Mouse (Mus musculus) hindbrain, embryonic 13.5 days (tissue): ENCODE results near the gene Gstm2. TPM values are rescaled to one million over a fixed set of nuclear protein-coding genes. Genes with fewer than 3 reads are reported as not detected.
"Not testable (repeated sequence)": the region's sequence is repeated elsewhere in the genome, so short reads cannot be mapped to it uniquely, and the experiment has no call there.

Experiments
- ATAC-seq: fragments of 200-750 bp; cut with Nextera tagmentation; 2 replicates; pipeline ENCODE4 v1.8.0; 2017; ENCODE audit warnings: moderate TSS enrichment; ENCODE audit not compliant: low FRiP score
- H3K27ac ChIP-seq: fragments of 300-500 bp; sonication (generic); 2 replicates; pipeline ENCODE4 v1.5.1; 2015; ENCODE audit warnings: inconsistent platforms, mild to moderate bottlenecking, moderate library complexity
- H3K27me3 ChIP-seq: fragments of 300-500 bp; sonication (generic); 2 replicates; pipeline ENCODE4 v1.6.1; 2015; ENCODE audit warnings: mild to moderate bottlenecking, inconsistent platforms
- H3K36me3 ChIP-seq: fragments of 300-500 bp; sonication (generic); 2 replicates; pipeline ENCODE4 v1.6.1; 2015; ENCODE audit warnings: mild to moderate bottlenecking, inconsistent platforms
- H3K4me1 ChIP-seq: fragments of 300-500 bp; sonication (generic); replicated peaks from 2 replicates; pipeline ENCODE4 v1.6.1; 2015; ENCODE audit warnings: inconsistent platforms
- H3K4me2 ChIP-seq: fragments of 300-500 bp; sonication (generic); 2 replicates; pipeline ENCODE4 v1.6.1; 2015; ENCODE audit warnings: inconsistent platforms, mild to moderate bottlenecking, moderate library complexity
- H3K4me3 ChIP-seq: fragments of 300-500 bp; sonication (generic); 2 replicates; pipeline ENCODE4 v1.5.1; 2015; ENCODE audit warnings: mild to moderate bottlenecking, inconsistent platforms
- H3K9ac ChIP-seq: fragments of 300-500 bp; sonication (generic); 2 replicates; pipeline ENCODE4 v1.6.1; 2015; ENCODE audit warnings: mild to moderate bottlenecking, inconsistent platforms
- H3K9me3 ChIP-seq: fragments of 300-500 bp; sonication (generic); 2 replicates; pipeline ENCODE4 v1.6.1; 2016; ENCODE audit warnings: inconsistent platforms
- WGBS: fragments of 180-500 bp; shearing (Covaris S2); methylation state at CpG from one replicate; pipeline ENCODE4 v1.1.7; 2015; 5-methylcytosine and 5-hydroxymethylcytosine counted together
- polyA plus RNA-seq: library from polyadenylated mRNA; unstranded; fragments of >200 nt; fragmentation: Nextera tagmentation; extraction: Ambion mirVana; gene quantifications from 2 replicates; pipeline ENCODE4 v1.2.1, GENCODE M21; 2015

Gene Gstm2
- polyA plus RNA-seq, result 10.0 and 10.9 TPM in 2 replicates

DNA sequence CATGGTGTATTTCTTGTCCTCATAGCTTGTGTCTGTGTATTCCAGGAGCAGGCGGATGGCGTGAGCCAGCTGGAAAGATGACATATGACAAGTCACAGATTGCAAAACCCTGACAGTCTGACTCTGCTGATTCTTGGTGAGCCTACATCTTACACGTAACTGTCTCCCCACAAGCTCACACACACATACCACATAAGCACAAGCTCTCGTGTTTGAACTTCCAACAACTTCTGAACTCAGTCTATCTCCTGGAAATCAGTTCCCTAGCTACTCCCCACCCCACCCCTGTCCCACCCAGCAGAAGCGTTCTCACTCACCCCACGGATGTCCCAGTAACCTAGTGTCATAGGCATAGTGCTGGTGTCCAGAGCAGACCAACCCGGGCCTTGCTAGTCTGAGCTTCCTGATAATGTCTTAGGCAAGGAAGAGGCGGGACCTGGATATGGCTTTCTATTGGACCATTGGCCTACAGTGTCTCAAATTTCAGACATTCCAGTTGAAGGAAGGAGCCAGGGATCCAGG is at the start of gene Gstm2:
Gene Gstm2 (minus strand): TSS at position 413 of the 522 bp plus-strand sequence.
- no peak within 1 kb of the TSS for H3K27ac ChIP-seq
- ATAC-seq, result no peak
- H3K27me3 ChIP-seq, result no peaks in the 10 kb centered on the region
- no peak within 1 kb of the TSS for H3K4me3 ChIP-seq
- 65% methylated on average over 8 of the region's 8 CpGs for WGBS
- H3K9me3 ChIP-seq, result no peaks in the 10 kb centered on the region
- no peaks in the 10 kb centered on the region for H3K36me3 ChIP-seq
- H3K4me1 ChIP-seq, result no peaks in the 10 kb centered on the region; the same call in 1 of the 2 replicates
- no peak within 1 kb of the TSS for H3K9ac ChIP-seq
- H3K4me2 ChIP-seq, result no peak within 1 kb of the TSS

DNA sequence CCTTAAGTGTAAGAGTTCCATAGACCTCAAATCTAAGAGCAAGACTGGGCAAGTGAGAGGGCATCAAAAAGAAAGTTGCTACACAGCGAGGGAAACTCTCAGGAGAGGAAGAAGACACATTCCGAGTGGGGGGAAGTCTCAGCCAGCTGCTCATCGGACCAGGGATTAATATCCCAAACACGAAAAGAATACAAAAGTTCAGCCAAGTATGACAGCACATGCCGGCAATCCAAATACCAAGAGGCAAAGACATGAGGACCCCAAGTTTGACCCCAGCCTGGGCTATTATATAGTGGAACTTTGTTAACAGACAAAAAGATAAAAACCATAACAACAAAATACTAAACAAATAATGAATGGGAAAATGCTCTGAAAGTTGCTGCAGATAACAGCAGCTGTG is 46.9 kb upstream of the Gstm2 start:
- no peak overlapping the region for H3K4me2 ChIP-seq
- H3K4me1 ChIP-seq, result no peaks in the 10 kb centered on the region
- H3K9me3 ChIP-seq, result no peaks in the 10 kb centered on the region
- 0 out of 2 replicates have a peak, but pooled peaks cover 1% of the 10 kb centered on the region for H3K27me3 ChIP-seq
- WGBS, result 61% methylated on average over 5 of the region's 5 CpGs
- no peaks in the 10 kb centered on the region for H3K36me3 ChIP-seq
- no peak overlapping the region for H3K27ac ChIP-seq
- ATAC-seq, result no peak
- no peak overlapping the region for H3K4me3 ChIP-seq
- no peak overlapping the region for H3K9ac ChIP-seq

DNA sequence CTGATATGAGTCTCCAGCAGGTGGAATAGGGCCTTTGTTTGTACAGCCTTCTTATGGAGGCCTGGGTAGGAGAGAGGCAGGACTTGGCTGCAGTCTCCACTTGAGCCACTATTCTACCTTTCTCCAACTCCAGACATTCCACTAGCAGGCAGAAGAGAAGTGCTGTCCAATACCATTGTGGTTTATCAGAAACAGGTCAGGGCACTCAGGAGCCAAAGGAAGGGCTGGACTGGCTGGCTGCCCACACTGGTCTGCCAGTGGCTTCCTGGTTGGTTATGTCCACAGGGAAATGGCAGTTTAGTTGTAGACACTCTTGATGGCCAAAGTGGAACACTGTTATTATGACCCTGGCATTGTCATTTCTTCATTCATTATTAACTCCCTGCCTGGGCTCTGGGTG is 45.9 kb upstream of the Gstm2 start:
- Histone ChIP-seq H3K27me3 (no peaks in the 10 kb centered on the region), H3K4me1 (no peaks in the 10 kb centered on the region), H3K9me3 (no peaks in the 10 kb centered on the region), H3K4me3 (no peak overlapping the region), H3K4me2 (no peak overlapping the region), H3K27ac (no peak overlapping the region), H3K36me3 (no peaks in the 10 kb centered on the region), H3K9ac (no peak overlapping the region)
- no peak for ATAC-seq

DNA sequence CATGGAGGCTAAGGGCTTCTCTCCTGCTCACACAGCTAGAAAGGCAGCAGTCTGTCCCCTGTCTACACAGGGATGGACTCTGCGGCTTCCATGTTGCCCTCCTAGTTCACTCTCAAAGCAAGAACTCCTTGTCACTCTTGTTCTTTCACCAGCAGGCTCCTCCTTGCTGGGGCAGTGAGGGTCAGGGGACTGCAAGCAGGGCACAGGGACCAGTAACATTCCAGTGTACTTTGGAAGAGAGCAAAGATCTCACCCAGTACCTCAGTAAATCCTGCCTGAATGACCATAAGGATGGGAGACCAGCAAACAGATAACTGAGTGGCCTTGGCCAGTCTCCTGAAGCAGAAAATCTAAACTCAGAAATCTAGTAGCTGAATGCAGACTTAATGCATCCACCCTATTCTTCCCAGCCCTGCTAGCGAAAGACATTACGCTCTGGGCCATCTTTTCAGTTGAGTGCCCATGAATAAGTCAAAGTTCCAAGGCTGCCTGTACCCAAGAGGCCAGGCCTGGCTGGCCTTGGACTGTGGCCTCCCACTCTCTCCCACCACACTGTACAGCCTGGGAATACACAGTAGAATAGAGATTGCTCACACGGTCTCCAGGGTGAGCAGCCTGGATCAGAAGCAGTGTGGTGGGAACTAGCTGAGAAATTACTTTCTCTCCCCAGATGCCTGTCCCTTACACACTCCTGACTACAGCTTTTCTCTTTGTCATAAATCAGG is 42.5 kb upstream of the Gstm2 start:
- WGBS, result 44% methylated on average over 4 of the region's 4 CpGs
- no peaks in the 10 kb centered on the region for H3K36me3 ChIP-seq

DNA sequence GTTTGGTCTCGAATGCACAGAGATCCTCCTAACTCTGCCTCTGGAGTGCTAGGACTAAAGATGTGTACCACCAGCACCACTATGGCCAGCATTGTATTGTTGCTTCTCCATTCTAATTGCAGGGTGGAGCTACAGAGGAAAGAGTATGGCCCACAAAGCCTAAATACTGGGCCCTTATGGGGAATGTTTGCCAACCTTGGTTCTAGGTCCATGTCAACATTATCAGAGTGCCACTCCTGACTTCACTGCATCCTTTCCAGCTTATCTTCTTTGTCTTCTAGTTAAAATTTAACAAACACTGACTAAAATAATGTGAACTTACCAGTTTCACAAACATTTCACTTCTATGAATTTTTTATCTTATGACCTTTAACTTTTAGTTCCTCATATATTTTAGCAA is 40.3 kb upstream of the Gstm2 start:
- H3K9me3 ChIP-seq, result no peaks in the 10 kb centered on the region
- H3K4me1 ChIP-seq, result no peaks in the 10 kb centered on the region
- H3K27ac ChIP-seq, result no peak overlapping the region
- H3K4me3 ChIP-seq, result no peak overlapping the region
- ATAC-seq, result no peak
- H3K4me2 ChIP-seq, result no peak overlapping the region
- H3K27me3 ChIP-seq, result no peaks in the 10 kb centered on the region
- H3K36me3 ChIP-seq, result no peaks in the 10 kb centered on the region
- 90% methylated on average over 1 of the region's 1 CpGs for WGBS
- no peak overlapping the region for H3K9ac ChIP-seq

More for the DNA sequence above, 42.5 kb upstream of the Gstm2 start:
- no peaks in the 10 kb centered on the region for H3K9me3 ChIP-seq
- no peak overlapping the region for H3K4me2 ChIP-seq
- no peak overlapping the region for H3K9ac ChIP-seq
- H3K27ac ChIP-seq, result no peak overlapping the region
- no peak for ATAC-seq
- no peak overlapping the region for H3K4me3 ChIP-seq
- no peaks in the 10 kb centered on the region for H3K4me1 ChIP-seq
- no peaks in the 10 kb centered on the region for H3K27me3 ChIP-seq

DNA sequence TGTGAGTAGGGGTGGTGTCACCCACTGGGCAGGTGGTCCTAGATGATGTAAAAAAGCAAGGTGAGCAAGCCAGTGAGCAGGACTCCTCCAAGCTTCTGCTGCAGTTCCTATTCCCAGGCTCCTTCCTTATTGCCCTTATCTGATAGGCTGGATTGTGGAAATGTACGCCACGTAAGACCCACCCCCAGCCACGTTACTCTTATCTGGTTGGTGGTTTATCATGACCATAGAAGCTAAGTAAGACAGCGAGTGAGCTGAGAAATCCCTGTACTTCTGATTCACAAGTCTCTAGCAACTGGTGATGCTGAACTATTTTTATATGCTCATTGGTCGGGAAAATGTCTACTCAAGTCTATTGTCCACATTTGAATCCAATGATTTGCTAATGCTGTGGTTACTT is 39.8 kb upstream of the Gstm2 start:
- 84% methylated on average over 5 of the region's 5 CpGs for WGBS
- Histone ChIP-seq H3K9ac (no peak overlapping the region), H3K4me2 (no peak overlapping the region), H3K4me1 (no peaks in the 10 kb centered on the region), H3K4me3 (no peak overlapping the region), H3K27me3 (no peaks in the 10 kb centered on the region), H3K36me3 (no peaks in the 10 kb centered on the region), H3K9me3 (no peaks in the 10 kb centered on the region), H3K27ac (no peak overlapping the region)
- ATAC-seq, result no peak

DNA sequence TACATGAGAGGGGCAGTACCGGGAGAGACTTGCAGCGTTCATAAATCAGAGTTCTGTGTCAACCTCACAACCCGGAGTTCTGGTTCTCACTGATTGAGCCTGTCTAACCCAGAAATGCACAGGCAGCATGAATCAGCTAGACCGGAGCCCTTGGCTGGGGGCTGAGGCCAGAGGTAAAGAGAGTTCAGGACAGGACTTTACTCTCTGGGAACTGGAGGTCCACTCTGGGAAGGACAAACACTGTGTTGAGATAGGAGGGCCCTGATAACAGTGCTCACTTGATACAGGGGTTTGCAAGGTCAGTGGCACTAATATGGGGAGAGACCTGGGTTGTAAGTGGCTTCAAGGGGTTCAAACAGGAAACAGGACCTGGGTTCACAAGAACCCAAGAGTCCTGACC is 39.1 kb upstream of the Gstm2 start:
- no peaks in the 10 kb centered on the region for H3K36me3 ChIP-seq
- no peak overlapping the region for H3K4me2 ChIP-seq
- no peak for ATAC-seq
- WGBS, result 86% methylated on average over 4 of the region's 4 CpGs
- no peak overlapping the region for H3K27ac ChIP-seq
- no peaks in the 10 kb centered on the region for H3K4me1 ChIP-seq
- no peaks in the 10 kb centered on the region for H3K9me3 ChIP-seq
- no peak overlapping the region for H3K9ac ChIP-seq
- no peaks in the 10 kb centered on the region for H3K27me3 ChIP-seq
- H3K4me3 ChIP-seq, result no peak overlapping the region

DNA sequence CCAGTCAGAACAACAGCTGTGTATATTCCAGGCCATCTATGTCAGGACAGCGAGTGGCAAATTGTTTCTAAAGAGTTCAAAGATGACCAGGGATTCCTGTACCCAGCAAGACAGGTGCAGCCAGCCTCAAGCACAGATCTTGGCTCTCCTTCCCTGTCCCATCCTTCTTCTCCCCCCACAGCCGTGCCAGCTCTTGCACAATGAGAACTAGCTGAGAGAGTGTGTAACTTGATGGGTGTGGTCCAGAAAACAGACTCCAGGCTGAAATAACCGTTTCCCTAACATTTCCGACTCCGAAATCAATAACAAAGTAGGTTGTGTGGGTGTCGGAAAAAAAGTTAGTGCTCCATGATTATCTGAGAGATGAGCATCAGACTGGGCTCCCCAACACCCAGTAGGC is 36.4 kb upstream of the Gstm2 start:
- H3K9me3 ChIP-seq, result no peaks in the 10 kb centered on the region
- no peak overlapping the region for H3K27ac ChIP-seq
- no peak overlapping the region for H3K9ac ChIP-seq
- H3K27me3 ChIP-seq, result no peaks in the 10 kb centered on the region
- H3K4me2 ChIP-seq, result no peak overlapping the region
- peaks cover 7% of the 10 kb centered on the region for H3K4me1 ChIP-seq
- WGBS, result 85% methylated on average over 6 of the region's 6 CpGs
- no peaks in the 10 kb centered on the region for H3K36me3 ChIP-seq
- no peak for ATAC-seq
- H3K4me3 ChIP-seq, result no peak overlapping the region

DNA sequence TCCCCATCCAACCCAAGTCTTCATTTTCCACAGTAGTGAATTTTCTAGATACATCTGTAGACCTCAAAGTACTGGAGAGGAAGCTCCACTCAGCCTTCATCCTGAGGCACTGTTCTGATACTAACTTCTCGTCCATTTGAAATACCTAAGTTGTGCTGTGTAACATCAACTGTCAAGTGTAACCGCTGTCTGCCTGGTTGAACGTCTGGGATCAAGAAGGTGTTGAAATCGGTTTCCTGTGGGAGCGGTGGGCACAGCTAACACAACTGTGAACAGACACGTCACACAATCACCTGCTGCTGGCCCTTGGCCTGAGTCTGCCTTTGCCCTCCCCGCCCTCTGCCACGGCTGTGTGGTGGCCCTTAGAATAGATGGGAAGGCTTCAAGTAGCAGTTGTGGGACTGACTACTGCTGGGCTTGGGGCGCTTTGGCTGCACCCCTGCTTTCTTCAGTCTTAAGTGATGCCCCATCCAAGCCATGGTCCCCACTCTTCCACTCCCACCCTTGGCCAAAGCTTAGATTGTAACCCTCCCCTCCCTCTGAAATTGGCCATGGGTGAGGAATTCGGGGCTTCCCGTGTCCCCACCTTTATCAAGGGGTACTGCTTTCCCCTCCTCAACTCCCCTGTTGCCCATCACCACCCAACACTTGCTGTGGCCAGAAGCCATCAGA is 34.2 kb upstream of the Gstm2 start:
- peaks cover 20% of the 10 kb centered on the region for H3K4me1 ChIP-seq
- not testable (repeated sequence) for H3K27me3 ChIP-seq, H3K27ac ChIP-seq, H3K4me2 ChIP-seq, H3K4me3 ChIP-seq, H3K36me3 ChIP-seq, H3K9me3 ChIP-seq, ATAC-seq, H3K9ac ChIP-seq
- WGBS, result 86% methylated on average over 11 of the region's 11 CpGs

DNA sequence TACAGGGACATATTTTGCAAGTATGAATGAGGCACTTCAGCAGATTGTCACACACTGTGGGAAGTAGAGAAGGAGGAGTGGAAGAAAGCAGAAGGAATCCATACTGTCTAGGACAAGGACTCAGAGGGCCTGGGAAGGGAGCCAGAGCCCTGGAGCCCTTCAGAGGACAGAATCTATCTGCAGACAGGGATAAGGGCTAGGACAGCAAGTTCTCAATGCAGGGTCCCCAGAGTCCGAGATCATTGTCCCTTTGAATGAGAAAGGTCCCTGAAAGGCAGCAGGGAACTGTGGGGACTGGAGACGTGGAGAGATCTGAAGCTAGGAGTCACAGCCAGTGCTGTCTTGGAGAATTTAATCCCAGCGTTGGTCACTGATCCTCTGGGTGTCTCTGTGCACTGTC is 33.0 kb upstream of the Gstm2 start:
- not testable (repeated sequence) for H3K4me2 ChIP-seq, H3K36me3 ChIP-seq, H3K27me3 ChIP-seq, H3K9ac ChIP-seq, H3K9me3 ChIP-seq, ATAC-seq, H3K27ac ChIP-seq, H3K4me3 ChIP-seq
- 64% methylated on average over 3 of the region's 3 CpGs for WGBS
- H3K4me1 ChIP-seq, result peaks cover 20% of the 10 kb centered on the region

DNA sequence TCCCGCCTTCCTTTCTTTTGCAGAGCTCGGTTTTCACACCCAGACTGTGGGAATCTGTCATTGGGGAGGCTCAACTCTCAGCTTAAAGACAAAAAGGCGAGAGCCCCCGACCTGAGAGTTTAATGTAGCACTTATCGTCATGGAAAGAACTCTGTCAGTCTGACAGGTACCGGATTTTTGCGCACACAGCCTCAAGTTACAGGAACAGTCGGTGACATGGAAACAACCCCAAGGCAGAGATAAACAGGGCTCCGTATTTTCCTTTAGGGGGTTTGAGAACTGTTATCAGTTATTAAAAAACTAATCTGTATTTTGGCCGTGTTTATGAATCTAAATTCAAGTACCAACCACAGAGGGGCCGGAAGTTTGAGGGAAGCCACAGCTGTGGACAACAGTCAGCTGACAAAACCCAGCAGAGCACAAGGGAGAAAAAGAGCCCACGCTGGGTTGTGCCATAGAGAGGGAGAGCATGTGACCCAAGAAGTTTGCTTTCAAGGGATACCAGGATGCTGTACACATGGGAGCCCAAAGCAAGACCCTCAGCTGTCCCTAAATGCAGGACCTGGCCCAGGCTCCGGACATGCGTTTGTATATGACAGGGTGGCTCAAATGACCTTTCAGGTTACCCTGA is 32.1 kb upstream of the Gstm2 start:
- peak; percentile 25; the same call in 1 of the 2 replicates for ATAC-seq
- H3K4me1 ChIP-seq, result peaks cover 20% of the 10 kb centered on the region
- 33% methylated on average over 14 of the region's 14 CpGs for WGBS
- peak overlapping the region; percentile 46 for H3K4me3 ChIP-seq
- no peaks in the 10 kb centered on the region for H3K36me3 ChIP-seq
- H3K27ac ChIP-seq, result peak overlapping the region; percentile 79
- H3K9me3 ChIP-seq, result no peaks in the 10 kb centered on the region
- H3K4me2 ChIP-seq, result peak overlapping the region; percentile 84
- no peaks in the 10 kb centered on the region for H3K27me3 ChIP-seq
- H3K9ac ChIP-seq, result peak overlapping the region; percentile 70

DNA sequence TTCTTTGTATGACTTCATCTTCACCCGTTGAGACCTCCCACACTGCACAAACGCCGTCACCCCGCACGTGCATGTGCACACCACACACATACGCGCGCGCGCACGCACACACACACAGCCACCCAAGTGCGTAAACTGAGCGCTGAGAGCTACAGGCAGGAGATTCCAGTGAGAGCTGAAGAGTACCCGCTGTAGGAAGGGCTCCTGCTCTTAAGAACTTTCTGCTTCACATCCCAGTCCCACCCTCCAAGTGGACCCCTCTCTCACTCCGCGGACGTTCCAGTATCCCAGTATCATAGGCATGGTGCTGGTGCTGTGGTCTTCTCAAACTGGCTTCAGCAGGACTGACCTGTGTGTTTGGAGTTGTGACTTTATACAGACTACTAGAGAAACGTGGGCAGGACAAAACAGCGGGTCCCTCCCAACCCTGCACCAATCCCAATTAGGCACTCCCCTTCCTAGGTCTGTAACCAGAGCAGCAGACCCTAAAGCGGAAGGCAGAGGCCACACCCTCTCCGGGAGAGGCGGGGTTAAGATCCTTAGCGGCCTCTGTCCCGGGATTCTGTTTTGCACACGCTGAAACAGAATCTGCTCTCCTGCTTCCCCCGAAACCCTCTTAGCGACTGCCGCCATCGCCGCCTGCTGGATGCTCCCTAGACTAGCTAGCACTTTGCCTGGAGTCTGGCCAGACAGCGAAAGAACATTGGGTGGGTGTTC is 31.4 kb upstream of the Gstm2 start, which contains the start of gene Gstm1:
Gene Gstm1 (minus strand): TSS at position 501 of the 717 bp plus-strand sequence.
- peak within 1 kb of the TSS; percentile 79 for H3K27ac ChIP-seq
- under 1% methylated on average over 31 of the region's 31 CpGs for WGBS

More for the DNA sequence above, 31.4 kb upstream of the Gstm2 start, which contains the start of gene Gstm1:
- Histone ChIP-seq H3K36me3 (no peaks in the 10 kb centered on the region), H3K9ac (peak within 1 kb of the TSS; percentile 70), H3K9me3 (no peaks in the 10 kb centered on the region), H3K4me2 (peak within 1 kb of the TSS; percentile 84), H3K27me3 (no peaks in the 10 kb centered on the region), H3K4me3 (peak within 1 kb of the TSS; percentile 46), H3K4me1 (peaks cover 20% of the 10 kb centered on the region)
- peak; percentile 94 for ATAC-seq
